Mouse (Mus musculus) testis, adult 2 months (tissue): ENCODE measurements around the gene Fblim1. TPM values are rescaled to one million over a fixed set of nuclear protein-coding genes. Genes with fewer than 3 reads are reported as not detected.

ENCODE experiments used
- H3K27ac ChIP-seq: fragments of 200-500 bp; 2 replicates; pipeline ENCODE4 v1.5.1; 2012; ENCODE audit warnings: low read depth, low read length; ENCODE audit not compliant: control insufficient read depth, insufficient read depth
- H3K27me3 ChIP-seq: fragments of 200-500 bp; 2 replicates; pipeline ENCODE4 v1.6.1; 2012; ENCODE audit warnings: mild to moderate bottlenecking, low read length, moderate library complexity; ENCODE audit not compliant: control insufficient read depth, insufficient read depth
- H3K36me3 ChIP-seq: fragments of 200-500 bp; 2 replicates; pipeline ENCODE4 v1.6.1; 2012; ENCODE audit warnings: mild to moderate bottlenecking, low read length; ENCODE audit not compliant: control insufficient read depth, insufficient read depth
- H3K4me1 ChIP-seq: fragments of 200-500 bp; 2 replicates; pipeline ENCODE4 v1.6.1; 2012; ENCODE audit warnings: low read length; ENCODE audit not compliant: control insufficient read depth, insufficient read depth
- H3K4me3 ChIP-seq: fragments of 200-500 bp; 2 replicates; pipeline ENCODE4 v1.5.1; 2012; ENCODE audit warnings: low read depth, mild to moderate bottlenecking, low read length, moderate library complexity, mixed read lengths; ENCODE audit not compliant: control insufficient read depth
- CTCF ChIP-seq: fragments of 200-500 bp; IDR thresholded peaks from 2 replicates; pipeline ENCODE4 v1.5.1; 2012; ENCODE audit warnings: low read depth, mild to moderate bottlenecking, inconsistent platforms, low read length, moderate library complexity; ENCODE audit not compliant: control insufficient read depth, insufficient read depth, insufficient replicate concordance
- POLR2A ChIP-seq: fragments of 200-500 bp; IDR thresholded peaks from 2 replicates; pipeline ENCODE4 v1.6.1; 2012; ENCODE audit warnings: low read depth, mild to moderate bottlenecking, inconsistent platforms, low read length, moderate library complexity; ENCODE audit not compliant: control insufficient read depth
- polyA plus RNA-seq: library from polyadenylated mRNA; depleted of rRNA; stranded (reverse); fragments of >200 nt; gene quantifications from 2 replicates; pipeline ENCODE4 v1.2.3, GENCODE M21; 2012

Fblim1 gene
- polyA plus RNA-seq, 1 experiment = 3.1 TPM

DNA sequence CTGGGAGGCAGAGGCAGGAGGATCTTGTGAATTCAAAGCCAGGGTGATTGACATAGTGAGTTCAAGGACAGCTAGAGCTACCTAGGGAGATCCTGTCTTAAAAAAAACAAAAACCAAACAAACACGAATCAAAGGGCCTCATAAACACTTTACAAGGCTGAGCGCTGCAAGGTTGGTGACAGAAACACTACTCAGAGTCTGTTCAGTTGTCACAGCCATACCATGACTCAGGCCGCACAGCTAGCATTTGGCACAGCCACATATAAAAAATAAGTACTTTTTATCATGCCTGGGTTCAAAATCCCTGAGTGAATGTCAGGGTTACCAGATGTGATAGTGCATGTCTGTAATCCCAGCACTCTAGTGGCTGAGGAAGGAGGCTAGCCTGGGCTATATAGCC, 41.3 kb upstream of the Fblim1 start:
- Histone ChIP-seq H3K36me3 (no peaks in the 10 kb centered on the region), H3K27me3 (no peaks in the 10 kb centered on the region), H3K4me3 (no peak overlapping the region), H3K4me1 (peaks cover 9% of the 10 kb centered on the region), H3K27ac (no peak overlapping the region)
- no peak for TF ChIP-seq CTCF
- TF ChIP-seq POLR2A = no peak

GRCm38 (mm10) chr4:141645988-141646387, 40.1 kb upstream of the Fblim1 start:
- H3K4me1 ChIP-seq = peaks cover 4% of the 10 kb centered on the region; the same call in 1 of the 2 replicates
- TF ChIP-seq POLR2A (no peak), CTCF (no peak)
- H3K36me3 ChIP-seq = no peaks in the 10 kb centered on the region
- no peaks in the 10 kb centered on the region for H3K27me3 ChIP-seq
- peak overlapping the region; percentile 1; the same call in 1 of the 2 replicates for H3K27ac ChIP-seq
- no peak overlapping the region for H3K4me3 ChIP-seq

DNA sequence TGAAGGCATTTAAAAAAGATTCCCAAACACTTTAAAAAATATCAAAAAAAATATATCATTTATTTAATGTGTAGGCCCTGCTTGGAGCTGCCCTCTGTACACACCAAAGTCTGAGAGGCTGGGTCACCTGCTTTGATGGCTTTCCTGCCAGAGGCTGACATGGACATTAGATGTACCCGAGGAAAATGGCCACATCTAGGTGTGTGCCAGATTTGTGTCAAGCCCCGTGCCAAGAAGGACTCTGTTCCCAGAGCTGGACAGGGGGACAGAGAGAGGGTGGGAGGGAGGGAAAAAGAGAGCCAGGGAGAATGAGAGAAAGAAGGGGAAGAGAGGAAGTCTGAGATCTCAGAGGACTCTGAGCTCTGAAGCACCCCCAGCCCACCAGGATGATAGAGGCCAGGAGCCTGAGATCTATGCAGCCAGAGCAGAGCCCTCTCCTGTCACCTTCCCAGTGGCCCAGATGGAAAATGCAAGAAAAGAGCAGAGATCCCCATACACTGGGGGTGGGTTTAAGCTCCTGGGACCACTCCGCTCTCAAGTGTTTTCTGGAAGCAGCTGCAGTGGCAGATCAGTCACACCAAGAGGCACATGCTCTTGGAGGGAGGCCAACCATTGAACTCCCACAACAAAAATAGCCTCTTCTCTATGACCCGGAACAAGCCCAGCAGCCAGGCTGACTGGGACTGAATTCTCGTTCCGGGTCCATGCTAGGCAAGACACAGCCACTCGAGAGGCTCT, 37.4 kb upstream of the Fblim1 start:
- no peak for TF ChIP-seq CTCF
- Histone ChIP-seq H3K4me1 (no peaks in the 10 kb centered on the region; the same call in 1 of the 2 replicates), H3K27ac (no peak overlapping the region), H3K36me3 (no peaks in the 10 kb centered on the region; the same call in 1 of the 2 replicates), H3K4me3 (no peak overlapping the region), H3K27me3 (no peaks in the 10 kb centered on the region)

DNA sequence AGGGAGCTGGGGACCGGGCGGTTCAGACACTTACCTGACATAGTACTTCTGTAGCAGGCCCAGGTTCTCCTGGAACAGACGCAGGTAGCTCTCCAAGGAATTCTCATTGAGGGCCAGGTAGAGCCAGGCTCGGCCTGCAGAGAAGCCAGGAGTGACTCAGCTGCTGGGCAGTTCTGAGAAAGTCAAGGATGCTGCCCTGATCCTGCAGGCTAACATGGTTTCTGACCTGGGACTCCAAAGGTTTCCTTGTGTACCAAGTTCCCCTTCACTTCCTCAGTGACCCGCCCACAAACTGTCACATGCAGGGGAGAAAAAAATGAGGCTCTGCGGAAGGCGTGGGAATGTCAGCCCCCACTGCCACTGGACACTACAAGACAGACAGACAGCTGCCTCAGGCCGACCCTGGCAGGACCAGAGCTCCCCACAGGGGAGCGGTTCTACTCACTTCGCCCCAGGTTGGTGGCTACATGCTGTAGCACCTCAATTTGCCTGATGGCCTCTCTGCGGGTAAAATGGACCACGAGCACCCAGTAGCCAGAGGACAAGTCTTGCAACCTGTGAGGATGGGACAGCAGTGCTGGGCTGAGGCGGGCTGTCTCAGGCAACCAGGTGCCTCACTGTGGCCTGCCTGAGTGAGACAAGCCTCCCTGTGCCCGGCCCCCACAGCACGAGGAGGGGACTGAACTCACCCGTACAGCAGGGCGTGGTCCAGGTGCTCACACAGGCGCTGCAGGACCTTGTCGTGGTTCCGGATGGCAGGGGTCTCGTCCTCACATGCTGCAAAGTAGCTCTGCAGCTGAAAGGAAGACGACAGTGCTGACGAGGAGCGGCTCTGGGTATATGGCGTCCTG, 36.3 kb upstream of the Fblim1 start:
- Histone ChIP-seq H3K36me3 (no peaks in the 10 kb centered on the region; the same call in 1 of the 2 replicates), H3K4me1 (no peaks in the 10 kb centered on the region; the same call in 1 of the 2 replicates), H3K27ac (no peak overlapping the region), H3K4me3 (no peak overlapping the region), H3K27me3 (no peaks in the 10 kb centered on the region)
- no peak for TF ChIP-seq CTCF
- TF ChIP-seq POLR2A = no peak

DNA sequence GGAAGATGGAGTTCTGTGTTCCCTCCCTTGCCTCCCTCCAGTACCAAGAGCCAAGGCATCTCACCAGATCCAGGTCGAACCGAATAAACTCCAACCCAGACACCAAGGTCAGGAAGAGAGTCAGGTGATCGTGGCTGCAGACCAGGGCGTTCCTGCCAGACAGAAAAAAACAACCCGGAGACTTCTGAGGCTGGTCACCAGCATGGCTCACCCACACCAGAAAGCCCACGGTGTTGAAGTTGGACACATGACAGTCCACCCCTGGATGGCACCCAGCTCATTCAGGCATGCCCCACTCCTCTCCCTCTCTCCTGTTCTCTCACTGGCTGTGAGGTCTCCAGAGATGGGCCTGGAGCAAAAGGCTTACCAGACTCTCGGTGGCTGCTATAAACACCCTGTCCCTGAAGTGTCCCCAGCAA, 35.5 kb upstream of the Fblim1 start:
- no peak for TF ChIP-seq CTCF
- TF ChIP-seq POLR2A = no peak
- Histone ChIP-seq H3K27me3 (no peaks in the 10 kb centered on the region), H3K27ac (no peak overlapping the region), H3K4me3 (no peak overlapping the region), H3K4me1 (no peaks in the 10 kb centered on the region; the same call in 1 of the 2 replicates), H3K36me3 (no peaks in the 10 kb centered on the region; the same call in 1 of the 2 replicates)

GRCm38 (mm10) chr4:141639474-141639873, 33.6 kb upstream of the Fblim1 start:
- H3K27ac ChIP-seq = no peak overlapping the region
- H3K4me3 ChIP-seq = no peak overlapping the region
- no peaks in the 10 kb centered on the region for H3K27me3 ChIP-seq
- no peaks in the 10 kb centered on the region; the same call in 1 of the 2 replicates for H3K36me3 ChIP-seq
- H3K4me1 ChIP-seq = no peaks in the 10 kb centered on the region; the same call in 1 of the 2 replicates
- no peak for TF ChIP-seq CTCF
- no peak for TF ChIP-seq POLR2A

GRCm38 (mm10) chr4:141636693-141637092, 30.8 kb upstream of the Fblim1 start:
- Histone ChIP-seq H3K4me1 (peaks cover 8% of the 10 kb centered on the region), H3K27me3 (no peaks in the 10 kb centered on the region), H3K27ac (no peak overlapping the region), H3K36me3 (no peaks in the 10 kb centered on the region; the same call in none of the 2 replicates), H3K4me3 (no peak overlapping the region)
- TF ChIP-seq CTCF (no peak), POLR2A (no peak)
